Comparison of ENCODE assay signal across 9 mouse cellular contexts in genomic region chr19:42517957-42518619, GRCm38 (mm10). TPM values are rescaled to one million over a fixed set of nuclear protein-coding genes. Genes with fewer than 3 reads are reported as not detected.
DNase-seq lines count a peak whose midpoint lies in the region; ATAC-seq and TF ChIP-seq lines count a peak whose summit lies in the region.
"Had no signal": no experiment of that assay in that cellular context is flagged by ENCODE, and none has a peak within 500 bp of the region (broad histone marks: within the 10 kb centered on the region; RNA-seq: fewer than 3 reads in every experiment).

No protein-coding gene starts in this region.

- TF ChIP-seq CTCF in bone marrow, adult 2 months (IDR thresholded peaks at IDR 0.05; ENCODE audit: control insufficient read depth, insufficient read depth, low read length): no peak

- ATAC-seq in heart, embryonic 13.5 days (ENCODE audit: extremely low read depth, insufficient number of reproducible peaks, low FRiP score, low TSS enrichment): no peak
- ATAC-seq in hematopoietic stem cell, adult 5-6 weeks (replicated peaks in 1 of 2; ENCODE audit: insufficient read depth in 1 of 2, low FRiP score in 2 of 2, low TSS enrichment in 1 of 2, low read depth in 1 of 2, poor library complexity in 2 of 2, severe bottlenecking in 2 of 2): peak; percentile 14 to 26; a peak in 3 of 4 replicates

- peak overlapping the region; percentile 93 for H3K9ac ChIP-seq in heart, embryonic 13.5 days

- TF ChIP-seq POLR2A in bone marrow, adult 2 months (IDR thresholded peaks at IDR 0.05; ENCODE audit: borderline replicate concordance, control insufficient read depth, low read depth, low read length): no peak

- H3K4me3 ChIP-seq in heart, embryonic 13.5 days: peak overlapping the region; percentile 85
- peak overlapping the region; percentile 80 for H3K4me3 ChIP-seq in bone marrow, adult 2 months (replicated peaks; ENCODE audit: control insufficient read depth, low read depth, low read length)
- peak overlapping the region; percentile 98 for H3K4me3 ChIP-seq in megakaryocyte, embryonic 14.5 days (replicated peaks)

- peaks cover 12% of the 10 kb centered on the region for H3K4me1 ChIP-seq in heart, embryonic 13.5 days
- peaks cover 2% of the 10 kb centered on the region; the same call in 1 of the 2 replicates for H3K4me1 ChIP-seq in bone marrow, adult 2 months (ENCODE audit: control insufficient read depth, insufficient read depth, low read length)
- peaks cover 35% of the 10 kb centered on the region for H3K4me1 ChIP-seq in megakaryocyte, embryonic 14.5 days

- intact Hi-C loops in gastrocnemius, postnatal 36 days (cut with DNase I): loop anchor here (5.0 to 10.0 kb wide), 2 partner anchors 237 to 1094 kb away; partner anchors contain the start of genes Nkx2-3 and Pyroxd2

- DNase-seq in heart, adult 8-10 months (ENCODE audit: low spot score): no peak
- no peak for DNase-seq in left cerebral cortex, adult 18-20 months (ENCODE audit: low spot score in 2 of 2)
- DNase-seq in gastrocnemius, postnatal 36 days: no peak
- DNase-seq in adrenal gland, postnatal 25 days: no peak

- peaks cover 26% of the 10 kb centered on the region for H3K27me3 ChIP-seq in heart, embryonic 13.5 days (replicated peaks)
- peaks cover 21% of the 10 kb centered on the region for H3K27me3 ChIP-seq in megakaryocyte, embryonic 14.5 days (replicated peaks)
- H3K27me3 ChIP-seq: Patski had no signal

- WGBS in heart, embryonic 13.5 days: 21% methylated on average over 24 of the region's 24 CpGs
- WGBS in bone marrow, adult 2 months: 13% methylated on average over 24 of the region's 24 CpGs

- no peaks in the 10 kb centered on the region for H3K36me3 ChIP-seq in heart, embryonic 13.5 days
- no peaks in the 10 kb centered on the region for H3K36me3 ChIP-seq in megakaryocyte, embryonic 14.5 days (replicated peaks; ENCODE audit: low read length)

- H3K4me2 ChIP-seq in heart, embryonic 13.5 days: peak overlapping the region; percentile 83

- no peak overlapping the region for H3K27ac ChIP-seq in heart, embryonic 13.5 days (replicated peaks)
- no peak overlapping the region for H3K27ac ChIP-seq in bone marrow, adult 2 months (ENCODE audit: control insufficient read depth, insufficient read depth, low read depth, low read length, poor library complexity)

- no peaks in the 10 kb centered on the region for H3K9me3 ChIP-seq in heart, embryonic 13.5 days
- H3K9me3 ChIP-seq in megakaryocyte, embryonic 14.5 days: no peaks in the 10 kb centered on the region

RNA-seq across cellular contexts. Expression of gene R3hcc1l, which starts 0.5 kb away (rescaled TPM):
- polyA plus RNA-seq in heart, embryonic 13.5 days (2015; fragmentation: Nextera tagmentation; extraction: Ambion mirVana): 9.5 and 10.9 TPM in 2 replicates
- total RNA-seq in heart, adult 8-10 months (2022): 10 to 100 TPM; 24.6 to 29.5 (median 26.5) TPM
- 11.9 and 21.7 TPM in 2 replicates for polyA plus RNA-seq in bone marrow, adult 2 months (2011; ENCODE audit: insufficient read depth, insufficient read length, low replicate concordance, missing spikeins)
- total RNA-seq in hematopoietic stem cell, adult 5-6 weeks (2017): 31.1 and 37.6 TPM in 2 replicates
- polyA plus RNA-seq in megakaryocyte, embryonic 14.5 days (2012; ENCODE audit: insufficient read depth, low replicate concordance): 1.1 and 1.5 TPM in 2 replicates
- total RNA-seq in left cerebral cortex, adult 18-20 months (2021): 10 to 100 TPM; 25.4 to 27.5 TPM
- 10 to 100 TPM; 11.0 to 12.8 TPM for total RNA-seq in gastrocnemius, postnatal 36 days (2021)
- 21.1 and 30.9 TPM in 2 replicates for total RNA-seq in adrenal gland, postnatal 25 days (2021)
